Mouse (Mus musculus) retina, postnatal 1 day (tissue): ENCODE results near the gene Asb6.

Source experiments
- DNase-seq: peaks from one replicate; pipeline ENCODE4 v3.0.0-alpha.2; 2012

Gene Asb6

DNA sequence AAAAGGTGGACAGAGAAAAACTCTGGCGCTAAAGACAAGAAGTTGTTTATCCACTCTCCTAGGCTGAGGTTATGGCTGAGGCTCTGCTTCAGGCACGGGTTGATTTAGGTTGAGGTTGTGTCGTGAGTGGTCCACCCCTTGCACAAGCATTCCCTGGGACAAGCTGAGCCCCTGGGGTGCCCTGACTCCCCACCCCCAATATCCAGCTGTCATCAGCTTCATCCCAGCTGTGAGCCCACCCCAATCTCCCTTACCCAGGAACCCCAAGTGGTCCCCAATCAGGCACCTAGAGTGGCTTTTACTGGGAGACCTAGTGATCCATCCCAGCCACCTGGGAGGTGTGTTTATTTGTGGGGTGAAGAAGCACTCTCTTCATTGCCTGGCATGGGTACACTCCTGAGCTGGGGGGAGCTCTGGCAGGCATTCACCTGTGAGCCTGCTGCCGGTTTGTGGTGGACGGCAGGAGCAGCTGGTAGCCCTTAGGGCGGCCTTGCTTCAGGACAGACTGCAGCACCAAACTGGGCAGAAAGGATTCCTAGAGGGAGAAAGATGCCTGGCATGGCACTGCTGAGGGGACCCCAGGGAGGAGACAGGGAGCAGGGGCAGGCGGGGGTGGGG, 34.8 kb downstream of the Asb6 start:
- DNase-seq = no peak

DNA sequence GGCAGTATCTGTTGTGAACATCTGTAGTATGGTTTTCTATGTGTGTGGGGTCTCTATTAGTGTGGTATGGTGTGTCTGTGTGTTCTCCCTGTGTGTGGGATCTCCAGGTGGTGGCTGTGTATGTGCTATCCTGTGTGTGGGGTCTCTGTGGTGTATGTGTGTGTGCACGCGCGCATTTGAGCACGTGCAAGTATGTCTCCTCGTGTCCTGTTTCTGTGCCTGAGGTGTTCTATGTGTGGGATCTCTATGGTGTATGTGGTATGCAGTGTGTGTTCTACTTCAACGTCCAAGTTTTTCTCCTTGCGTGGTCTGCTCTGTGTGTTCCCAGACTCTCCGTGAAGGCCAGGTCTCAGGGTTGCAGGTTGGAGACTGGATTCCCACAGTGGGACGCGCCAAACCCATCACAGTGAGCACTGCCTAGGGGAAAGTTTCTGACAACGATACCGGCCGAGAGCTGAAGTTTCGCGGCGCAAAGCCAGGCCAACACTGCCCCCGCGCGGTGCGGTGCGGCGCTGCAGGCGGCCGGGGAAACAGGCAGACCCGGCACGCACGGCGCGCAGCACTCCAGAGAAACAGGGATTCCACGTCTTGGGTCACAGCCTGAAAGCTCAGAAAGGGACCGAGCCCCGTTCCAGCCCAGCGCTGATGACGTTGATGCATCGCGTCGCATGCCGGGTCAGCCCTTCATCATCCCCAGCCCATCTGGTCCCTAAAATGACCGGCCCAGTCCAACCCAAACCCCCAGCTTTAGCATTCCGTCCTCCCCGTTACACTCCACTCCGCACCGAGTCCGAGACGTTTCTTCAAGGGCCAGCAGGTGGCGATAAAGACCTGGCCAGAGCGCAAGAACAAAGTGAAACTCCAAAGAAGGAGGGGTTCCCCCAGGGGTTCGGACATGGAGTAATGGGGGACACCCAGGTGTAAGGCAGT, 35.7 kb downstream of the Asb6 start:
- peak; percentile 94 for DNase-seq

DNA sequence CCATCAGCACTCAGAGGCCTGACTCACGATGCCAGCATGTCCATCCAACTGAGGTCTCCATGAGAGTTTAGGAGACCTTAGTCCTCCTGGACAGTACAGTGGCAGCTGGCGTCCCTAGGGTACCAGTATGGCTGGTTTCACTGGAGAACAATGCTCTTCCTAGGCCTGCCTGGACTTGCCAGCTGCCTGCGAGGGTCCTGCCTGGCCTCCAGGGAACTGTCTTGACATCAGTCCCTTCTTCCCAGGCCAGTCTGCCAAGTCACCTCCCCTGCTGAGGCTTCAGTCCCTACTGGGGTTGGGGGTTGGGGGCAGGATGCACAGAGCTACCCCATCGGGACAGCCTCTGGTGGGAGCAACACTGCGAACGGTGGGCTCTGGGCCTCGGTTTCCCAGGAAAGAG, 38.1 kb downstream of the Asb6 start:
- DNase-seq = no peak

DNA sequence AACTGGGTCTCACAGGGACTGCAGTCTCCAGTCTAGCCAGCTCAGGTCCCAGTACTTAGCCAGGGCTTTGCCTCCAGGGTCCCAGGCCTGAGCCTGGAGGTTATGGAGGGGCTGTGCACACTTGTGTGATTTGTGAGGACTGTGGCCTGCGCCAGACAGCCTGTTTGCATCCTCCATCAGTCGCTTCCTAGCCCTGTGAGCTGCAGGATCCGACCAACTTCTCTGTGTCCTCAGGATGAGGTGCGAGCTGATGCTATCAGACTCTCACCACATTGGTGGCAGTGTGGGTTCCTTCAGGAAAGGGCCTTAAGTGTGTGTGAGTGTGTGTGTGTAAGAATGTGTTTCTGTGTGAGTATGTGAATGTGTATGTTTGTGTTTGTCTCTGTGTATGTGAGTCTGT, 42.7 kb downstream of the Asb6 start:
- no peak for DNase-seq

DNA sequence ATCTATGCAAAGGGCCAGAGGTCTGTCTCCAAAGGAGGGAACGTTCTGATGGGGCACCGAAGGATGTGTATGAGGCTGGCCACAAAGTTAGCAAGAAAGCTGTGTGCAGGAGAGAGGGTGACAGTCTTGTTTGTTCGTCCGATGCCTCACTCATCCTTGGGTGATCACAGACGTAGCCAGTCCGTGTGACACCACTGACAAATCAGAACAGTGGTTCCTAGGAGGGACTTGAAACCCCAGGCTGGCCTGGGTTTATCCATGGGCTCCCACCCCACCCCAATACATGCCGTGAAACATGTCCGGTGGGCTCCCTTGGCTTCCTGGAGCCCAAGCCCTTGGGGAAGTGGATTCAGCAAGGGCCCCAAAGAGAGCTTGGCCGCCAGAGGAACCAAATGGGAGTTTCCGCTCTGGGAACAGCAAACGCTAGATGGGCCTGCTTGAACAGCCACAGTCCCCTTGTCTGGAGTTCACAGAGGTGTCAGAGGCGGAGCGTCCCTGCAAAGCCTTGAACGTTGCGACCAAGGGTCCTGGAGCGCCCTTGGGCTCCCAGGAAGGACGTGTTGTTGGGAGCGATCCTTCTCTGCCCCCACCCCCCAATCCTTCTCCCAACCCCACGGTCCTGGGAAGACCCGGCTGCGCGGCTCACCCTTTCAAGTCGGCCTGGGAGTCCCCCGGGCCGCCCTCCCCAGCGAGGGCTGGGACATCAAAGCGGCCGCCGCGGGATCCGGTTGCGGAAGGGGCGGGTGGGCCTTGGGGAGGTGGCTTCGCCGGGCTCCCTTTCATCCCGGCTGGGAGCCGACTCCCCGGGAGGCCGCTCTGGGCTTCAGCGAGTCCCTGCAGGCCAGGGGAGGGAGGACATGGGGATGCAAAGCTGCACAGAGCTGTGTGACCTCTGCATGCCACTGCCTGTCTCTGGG, 45.8 kb downstream of the Asb6 start:
- peak; percentile 62 for DNase-seq

DNA sequence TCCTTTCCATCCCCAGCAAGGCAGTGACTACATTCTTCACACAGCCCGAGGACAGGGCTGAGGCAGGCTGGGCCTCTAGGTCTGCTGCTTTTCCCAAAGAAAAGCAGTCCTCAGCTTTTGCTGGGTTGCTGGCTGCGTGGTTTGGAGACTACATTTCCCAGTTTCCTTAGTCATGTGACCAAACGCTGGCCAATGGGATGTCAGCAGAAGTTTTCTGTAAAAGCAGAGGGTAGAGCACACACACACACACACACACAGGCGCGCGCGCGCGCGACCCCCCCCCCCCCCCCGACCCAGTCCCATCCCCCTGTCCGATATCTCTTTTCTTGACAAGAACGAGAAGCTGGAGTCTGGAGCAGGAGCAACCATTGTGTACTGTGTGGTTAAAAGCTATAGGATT, 46.8 kb downstream of the Asb6 start:
- DNase-seq = peak; percentile 85

DNA sequence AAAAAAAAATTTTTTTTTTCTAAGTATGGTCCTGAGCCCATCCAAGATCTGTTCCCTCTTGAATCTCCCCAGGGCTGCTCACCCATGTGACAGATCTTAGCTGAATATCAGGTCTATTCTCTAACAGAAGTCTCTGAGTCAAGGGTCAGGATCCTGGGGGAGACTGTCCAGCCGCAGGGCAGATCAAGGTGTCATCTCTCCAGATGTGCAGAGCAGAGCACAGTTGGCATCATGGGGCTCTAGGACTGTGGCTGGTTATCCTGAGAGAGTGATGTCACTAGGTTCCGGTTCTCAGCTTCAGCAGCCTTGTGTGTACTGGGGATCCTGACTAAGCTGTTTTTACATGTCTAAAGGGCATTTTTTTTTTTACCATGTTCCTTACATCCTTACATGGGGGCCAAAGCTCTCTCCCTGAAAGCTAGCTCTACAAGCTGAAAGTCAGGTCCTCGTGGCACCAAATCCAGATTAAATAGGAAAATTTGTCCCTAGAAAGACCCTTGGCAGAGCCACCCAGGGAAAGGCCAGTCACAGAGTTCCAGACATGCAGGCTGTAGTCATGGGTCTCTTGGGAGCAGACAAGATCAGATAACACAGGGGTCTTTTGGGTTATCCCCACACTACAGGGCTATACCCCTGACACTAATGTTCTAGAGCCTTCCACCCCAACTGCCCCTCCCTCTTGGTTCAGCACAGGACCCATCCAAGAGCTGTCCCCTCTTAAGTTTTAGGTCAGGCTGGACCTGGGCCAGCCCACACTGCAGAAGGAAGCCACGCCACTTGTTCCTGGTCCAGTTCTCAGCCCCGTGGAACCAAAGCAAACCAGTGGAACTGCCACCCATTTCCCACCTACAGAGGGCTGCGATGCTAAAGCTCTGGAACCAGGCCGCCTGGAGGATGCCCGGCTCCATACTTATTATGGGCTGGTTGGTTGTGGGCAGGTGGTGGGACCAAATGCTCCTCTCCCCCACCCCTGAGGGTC, 47.5 kb downstream of the Asb6 start:
- DNase-seq = no peak

DNA sequence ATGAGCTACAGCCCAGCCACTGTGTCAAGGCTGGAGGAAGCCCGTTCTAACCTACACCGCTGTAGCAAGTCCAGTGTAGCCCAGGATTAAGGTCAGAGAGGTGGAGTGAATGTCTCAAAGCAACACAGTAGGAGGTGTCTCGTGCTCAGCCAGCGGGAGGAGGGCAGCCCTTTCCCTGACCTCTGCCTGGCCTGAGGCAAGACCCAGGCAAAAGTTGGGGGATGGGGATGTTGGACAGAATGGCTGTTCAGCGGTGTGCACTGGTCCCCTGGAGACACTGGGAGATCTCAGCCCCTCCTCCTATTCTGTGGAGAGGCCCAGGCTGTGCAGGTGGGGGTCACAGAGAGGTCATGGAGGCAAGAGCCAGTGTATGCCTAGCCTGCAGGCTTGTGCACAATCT, 50.9 kb downstream of the Asb6 start:
- peak; percentile 58 for DNase-seq

DNA sequence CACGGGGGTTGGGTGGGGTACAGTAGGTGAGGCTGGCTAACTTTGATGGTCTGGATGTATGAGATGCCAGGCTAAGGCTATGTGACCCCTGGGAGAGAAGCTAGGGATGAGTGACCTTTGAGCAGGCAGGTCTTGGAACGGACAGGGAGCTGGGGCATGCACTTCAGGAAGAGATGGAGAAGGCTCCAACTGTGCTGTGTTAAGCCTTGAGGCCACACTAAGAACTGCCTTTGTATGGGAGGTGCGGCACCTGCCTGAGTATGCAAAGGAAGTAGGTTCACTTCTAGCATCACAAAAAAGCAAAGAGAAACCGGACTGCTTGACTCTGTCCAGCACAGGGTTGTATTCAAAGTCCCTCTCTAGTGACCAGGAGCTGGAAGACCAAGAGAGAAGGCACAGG, 51.9 kb downstream of the Asb6 start:
- DNase-seq = no peak

DNA sequence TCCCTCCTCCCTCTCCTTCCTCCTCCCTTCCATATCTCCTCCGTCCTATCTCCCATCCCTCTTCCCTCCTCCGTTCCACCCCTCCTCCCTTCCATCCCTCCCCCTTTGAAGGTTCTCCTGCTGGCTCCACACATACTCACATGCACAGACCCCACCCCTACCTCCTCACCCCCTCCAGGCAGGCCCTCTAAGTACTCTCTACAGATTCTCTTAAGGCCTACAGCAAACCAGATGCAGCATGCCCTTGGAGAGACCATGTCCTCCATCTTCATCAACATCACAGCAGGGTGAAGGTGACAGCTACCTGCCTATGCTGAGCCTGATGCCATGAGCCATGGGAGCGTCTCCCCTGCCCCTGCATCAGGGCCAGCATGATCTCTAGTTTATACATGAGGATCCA, 52.9 kb downstream of the Asb6 start:
- no peak for DNase-seq

DNA sequence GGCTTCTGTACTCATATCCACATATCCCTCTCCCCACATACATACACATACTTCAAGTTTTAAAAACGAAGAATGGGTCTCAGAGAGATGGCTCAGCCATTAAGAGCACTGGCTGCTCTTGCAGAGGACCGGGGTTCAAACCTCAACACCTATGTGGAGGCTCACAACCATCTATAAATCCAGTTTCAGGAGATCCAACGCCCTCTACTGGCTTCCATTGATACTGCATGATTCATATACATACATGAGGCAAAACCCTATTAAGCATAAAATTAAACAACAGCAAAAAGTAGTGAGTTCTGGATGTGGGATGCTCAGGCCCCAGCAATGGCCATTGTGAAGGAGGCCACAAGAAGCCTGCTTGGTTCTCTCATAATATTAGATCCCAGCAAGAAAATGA, 54.2 kb downstream of the Asb6 start:
- DNase-seq = no peak

DNA sequence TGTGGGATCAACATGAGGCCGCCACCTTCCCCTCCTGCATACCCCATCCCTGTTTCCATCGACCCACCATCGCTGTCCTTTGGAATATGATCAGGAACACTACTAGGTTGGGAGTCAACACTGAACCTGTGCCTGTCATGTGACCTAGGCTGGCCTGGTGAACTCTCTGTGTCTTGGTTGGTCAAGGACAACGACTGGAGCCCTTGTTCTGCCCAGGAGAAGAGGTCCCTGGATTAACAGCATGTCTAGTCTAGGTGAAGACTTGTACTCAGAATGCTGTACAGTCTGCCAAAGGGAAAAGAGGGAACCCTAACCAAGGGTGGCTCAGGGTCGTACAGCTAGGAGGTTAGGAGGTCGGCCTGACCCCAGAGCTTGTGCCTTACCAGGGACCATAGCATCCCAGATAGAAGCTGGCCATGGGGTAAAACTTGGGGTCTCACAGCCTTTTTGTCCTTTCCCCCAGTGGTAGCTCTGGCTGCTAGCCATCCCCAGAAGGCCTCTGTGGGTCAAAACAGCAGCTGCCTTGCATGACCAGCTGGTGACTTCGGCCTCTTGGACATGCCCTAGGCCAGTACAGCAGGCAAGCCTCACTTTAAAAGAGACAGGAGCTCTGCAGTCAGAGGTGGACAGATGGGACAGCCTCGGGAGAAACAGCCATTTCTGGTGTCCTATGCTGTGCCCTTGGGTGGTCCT, 56.7 kb downstream of the Asb6 start:
- DNase-seq = no peak
